Mouse (Mus musculus): ENCODE results near the gene Otulin. TPM values are rescaled to one million over a fixed set of nuclear protein-coding genes. Genes with fewer than 3 reads are reported as not detected.

Otulin gene
- total and polyA plus RNA-seq, 3 experiments = 65.5 to 70.6 TPM; not detected in 1

DNA sequence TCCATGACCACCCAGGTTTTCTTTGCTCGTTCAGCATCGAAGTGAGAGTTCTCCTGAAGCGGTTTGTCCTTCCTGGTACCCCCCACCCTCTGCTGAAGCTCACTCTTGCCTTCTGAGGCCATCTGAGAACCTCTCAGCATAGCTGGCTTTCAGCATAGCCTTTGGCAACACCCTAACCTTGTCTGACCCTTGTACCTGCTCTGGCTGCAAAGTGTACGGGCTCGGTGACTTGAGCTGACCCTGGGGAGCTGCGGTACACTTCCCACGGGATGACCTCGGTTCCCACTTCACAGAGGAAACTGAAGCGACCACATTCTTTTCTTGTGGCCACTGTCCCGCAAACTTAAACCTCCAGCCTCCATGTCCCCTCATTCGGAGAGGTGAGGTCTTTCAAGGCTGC, 70.2 kb downstream of the Otulin start:
- Histone ChIP-seq H3K36me3 (ENCODE audit: control insufficient read depth in 1 of 2, insufficient read depth in 2 of 2, low read length in 2 of 2) (no peaks in the 10 kb centered on the region), H3K4me3 (ENCODE audit: control insufficient read depth in 1 of 2, insufficient read depth in 1 of 2, low read depth in 2 of 2, low read length in 2 of 2) (no peak overlapping the region)
- TF ChIP-seq TAL1 (IDR thresholded peaks at IDR 0.05; ENCODE audit: low read length) (no peak), CTCF (IDR thresholded peaks at IDR 0.05 in 2 of 3, conservative IDR thresholded peaks at IDR 0.05 in 1 of 3; ENCODE audit: control insufficient read depth in 1 of 3, insufficient read depth in 1 of 3, low read depth in 2 of 3, low read length in 3 of 3, poor library complexity in 1 of 3, severe bottlenecking in 1 of 3) (no peak), E2F4 (IDR thresholded peaks at IDR 0.05; ENCODE audit: borderline replicate concordance, low read depth, low read length) (no peak), RCOR1 (IDR thresholded peaks at IDR 0.05; ENCODE audit: low read depth, low read length) (no peak), CHD2 (IDR thresholded peaks at IDR 0.05; ENCODE audit: low read length) (no peak), UBTF (IDR thresholded peaks at IDR 0.05; ENCODE audit: borderline replicate concordance, insufficient read depth, low read depth, low read length) (no peak), MYC (IDR thresholded peaks at IDR 0.05; ENCODE audit: low read depth, low read length) (no peak), USF1 (IDR thresholded peaks at IDR 0.05; ENCODE audit: low read depth, low read length) (no peak), TBP (IDR thresholded peaks at IDR 0.05; ENCODE audit: low read depth, low read length) (no peak), ETS1 (IDR thresholded peaks at IDR 0.05; ENCODE audit: low read depth, low read length) (no peak), NRF1 (IDR thresholded peaks at IDR 0.05; ENCODE audit: insufficient read depth, low read depth, low read length, poor library complexity, severe bottlenecking) (no peak), TCF12 (IDR thresholded peaks at IDR 0.05; ENCODE audit: low read depth, low read length) (no peak), HCFC1 (IDR thresholded peaks at IDR 0.05; ENCODE audit: low read depth, low read length) (no peak), MAFK (IDR thresholded peaks at IDR 0.05; ENCODE audit: borderline replicate concordance, low read depth, low read length) (no peak), ZC3H11A (IDR thresholded peaks at IDR 0.05; ENCODE audit: low read depth, low read length) (no peak), KAT2A (conservative IDR thresholded peaks at IDR 0.05; ENCODE audit: low read depth, low read length) (no peak), MAX (IDR thresholded peaks at IDR 0.05; ENCODE audit: low read length) (no peak)

DNA sequence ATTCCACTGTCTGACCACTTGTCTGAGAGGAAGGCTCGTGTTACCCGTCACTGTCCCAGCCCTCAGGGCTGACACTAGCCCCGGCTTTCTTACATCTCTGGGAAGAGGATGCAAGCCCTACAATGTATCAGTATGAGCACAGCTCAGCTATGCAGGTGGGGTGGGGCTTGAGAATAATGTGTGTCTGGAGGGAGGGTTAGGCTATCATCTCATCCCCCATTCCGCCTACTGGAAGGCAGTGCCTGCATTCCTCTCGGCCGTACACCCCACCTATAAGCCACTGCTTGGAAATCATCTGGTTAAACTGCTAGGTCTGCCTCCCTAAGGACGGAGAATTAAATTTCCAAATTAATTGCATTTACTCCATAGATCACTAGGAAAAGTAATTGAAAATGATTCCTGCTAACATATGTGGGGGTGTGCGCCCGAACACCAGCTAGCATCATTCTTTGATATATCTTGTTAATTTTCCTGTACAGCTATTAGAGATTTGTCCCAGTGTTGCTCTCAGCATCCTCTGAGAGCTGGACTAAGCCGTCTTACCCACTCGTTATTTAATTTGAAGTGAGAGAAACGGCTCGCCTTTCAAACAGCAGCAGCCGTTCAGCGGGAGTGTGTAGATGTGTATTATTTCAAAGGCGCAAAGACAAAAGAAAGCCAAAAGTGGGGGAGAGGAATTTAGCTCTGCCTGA, 71.9 kb downstream of the Otulin start:
- Histone ChIP-seq H3K27ac (ENCODE audit: control insufficient read depth, low read depth, low read length) (no peak overlapping the region), H3K4me3 (ENCODE audit: control insufficient read depth in 1 of 2, insufficient read depth in 1 of 2, low read depth in 2 of 2, low read length in 2 of 2) (no peak overlapping the region), H3K9me3 (replicated peaks; ENCODE audit: insufficient read depth, low read length) (no peaks in the 10 kb centered on the region), H3K9ac (ENCODE audit: control insufficient read depth, low read depth, low read length, poor library complexity, severe bottlenecking) (no peak overlapping the region), H3K36me3 (ENCODE audit: control insufficient read depth in 1 of 2, insufficient read depth in 2 of 2, low read length in 2 of 2) (no peaks in the 10 kb centered on the region), H3K79me2 (ENCODE audit: control insufficient read depth, insufficient read depth, low read length, poor library complexity) (no peaks in the 10 kb centered on the region), H3K4me1 (ENCODE audit: control insufficient read depth in 1 of 2, insufficient read depth in 2 of 2, low read length in 2 of 2) (no peaks in the 10 kb centered on the region), H3K27me3 (ENCODE audit: control insufficient read depth in 1 of 2, insufficient read depth in 2 of 2, low read length in 2 of 2) (no peaks in the 10 kb centered on the region)
- DNase-seq (ENCODE audit: low read depth, low spot score) = no peak
- TF ChIP-seq MAFK (IDR thresholded peaks at IDR 0.05; ENCODE audit: borderline replicate concordance, low read depth, low read length) = no peak
- no peak for TF ChIP-seq UBTF (IDR thresholded peaks at IDR 0.05; ENCODE audit: borderline replicate concordance, insufficient read depth, low read depth, low read length)
- no peak for TF ChIP-seq SIN3A (IDR thresholded peaks at IDR 0.05; ENCODE audit: low read length)
- TF ChIP-seq CHD2 (IDR thresholded peaks at IDR 0.05; ENCODE audit: low read length) = no peak
- TF ChIP-seq CHD1 (IDR thresholded peaks at IDR 0.05; ENCODE audit: low read depth, low read length) = no peak
- TF ChIP-seq GATA1 (IDR thresholded peaks at IDR 0.05; ENCODE audit: low read depth, low read length) = no peak
- no peak for TF ChIP-seq USF2 (IDR thresholded peaks at IDR 0.05; ENCODE audit: borderline replicate concordance in 1 of 2, insufficient read depth in 1 of 2, low read depth in 1 of 2, low read length in 2 of 2)
- TF ChIP-seq ETS1 (IDR thresholded peaks at IDR 0.05; ENCODE audit: low read depth, low read length) = no peak
- TF ChIP-seq ELF1 (IDR thresholded peaks at IDR 0.05; ENCODE audit: low read depth, low read length) = no peak
- TF ChIP-seq NELFE (IDR thresholded peaks at IDR 0.05; ENCODE audit: low read depth, low read length) = no peak
- no peak for TF ChIP-seq POLR2AphosphoS5 (IDR thresholded peaks at IDR 0.05; ENCODE audit: borderline replicate concordance, low read depth, low read length)
- TF ChIP-seq MYC (IDR thresholded peaks at IDR 0.05; ENCODE audit: low read depth, low read length) = no peak
- no peak for TF ChIP-seq MXI1 (IDR thresholded peaks at IDR 0.05; ENCODE audit: low read depth, low read length)
- TF ChIP-seq BHLHE40 (IDR thresholded peaks at IDR 0.05; ENCODE audit: borderline replicate concordance, low read depth, low read length) = no peak
- no peak for TF ChIP-seq MAZ (IDR thresholded peaks at IDR 0.05; ENCODE audit: low read depth, low read length)
- TF ChIP-seq TBP (IDR thresholded peaks at IDR 0.05; ENCODE audit: low read depth, low read length) = no peak

More for the DNA sequence above, 70.2 kb downstream of the Otulin start:
- Histone ChIP-seq H3K9me3 (replicated peaks; ENCODE audit: insufficient read depth, low read length) (no peaks in the 10 kb centered on the region), H3K27me3 (ENCODE audit: control insufficient read depth in 1 of 2, insufficient read depth in 2 of 2, low read length in 2 of 2) (no peaks in the 10 kb centered on the region), H3K9ac (ENCODE audit: control insufficient read depth, low read depth, low read length, poor library complexity, severe bottlenecking) (no peak overlapping the region), H3K4me1 (ENCODE audit: control insufficient read depth in 1 of 2, insufficient read depth in 2 of 2, low read length in 2 of 2) (no peaks in the 10 kb centered on the region; a peak in 1 of 4 replicates), H3K27ac (ENCODE audit: control insufficient read depth, low read depth, low read length) (no peak overlapping the region), H3K79me2 (ENCODE audit: control insufficient read depth, insufficient read depth, low read length, poor library complexity) (no peaks in the 10 kb centered on the region)
- DNase-seq (ENCODE audit: low read depth, low spot score) = no peak

Data from MEL (cell line).